In genomic region chr9:122805845-122806341, GRCm38 (mm10) we compare ENCODE assay signal across 7 mouse cellular contexts. TPM values are rescaled to one million over a fixed set of nuclear protein-coding genes. Genes with fewer than 3 reads are reported as not detected.
DNase-seq lines count a peak whose midpoint lies in the region; ATAC-seq lines count a peak whose summit lies in the region.

No protein-coding gene starts in this region.

- peak overlapping the region; percentile 58 for H3K4me3 ChIP-seq in neural tube, embryonic 11.5 days (ENCODE audit: low read depth, low read length)
- peak overlapping the region; percentile 60 for H3K4me3 ChIP-seq in forebrain, embryonic 12.5 days (replicated peaks)
- peak overlapping the region; percentile 71 for H3K4me3 ChIP-seq in liver, embryonic 12.5 days
- H3K4me3 ChIP-seq in stomach, embryonic 16.5 days (replicated peaks; ENCODE audit: low read length): peak overlapping the region; percentile 81

- H3K4me1 ChIP-seq in neural tube, embryonic 11.5 days (ENCODE audit: control insufficient read depth, insufficient read depth, low read length): 0 out of 2 replicates have a peak, but pooled peaks cover 3% of the 10 kb centered on the region
- H3K4me1 ChIP-seq in forebrain, embryonic 12.5 days: peaks cover 10% of the 10 kb centered on the region
- H3K4me1 ChIP-seq in liver, embryonic 12.5 days: peaks cover 12% of the 10 kb centered on the region
- H3K4me1 ChIP-seq in stomach, embryonic 16.5 days (ENCODE audit: control insufficient read depth, insufficient read depth, low read length): no peaks in the 10 kb centered on the region; the same call in 1 of the 2 replicates

- DNase-seq in neural tube, embryonic 11.5 days (ENCODE audit: low spot score): no peak
- no peak for DNase-seq in neural tube, embryonic 10.5 days (ENCODE audit: extremely low spot score, low spot score)
- DNase-seq in gastrocnemius, postnatal 10 days: no peak
- no peak for DNase-seq in spleen, adult 18-20 months

- no peaks in the 10 kb centered on the region for H3K9me3 ChIP-seq in neural tube, embryonic 11.5 days (ENCODE audit: control insufficient read depth, low read length)
- H3K9me3 ChIP-seq in forebrain, embryonic 12.5 days: no peaks in the 10 kb centered on the region
- H3K9me3 ChIP-seq in liver, embryonic 12.5 days (replicated peaks): no peaks in the 10 kb centered on the region
- no peaks in the 10 kb centered on the region for H3K9me3 ChIP-seq in stomach, embryonic 16.5 days (replicated peaks; ENCODE audit: control insufficient read depth, low read length)

- no peaks in the 10 kb centered on the region for H3K27me3 ChIP-seq in neural tube, embryonic 11.5 days (ENCODE audit: control insufficient read depth, insufficient read depth, low read length)
- no peaks in the 10 kb centered on the region for H3K27me3 ChIP-seq in forebrain, embryonic 12.5 days
- H3K27me3 ChIP-seq in liver, embryonic 12.5 days (replicated peaks): no peaks in the 10 kb centered on the region
- no peaks in the 10 kb centered on the region for H3K27me3 ChIP-seq in stomach, embryonic 16.5 days (ENCODE audit: control insufficient read depth, insufficient read depth, low read length)

- peak overlapping the region; percentile 79 for H3K27ac ChIP-seq in neural tube, embryonic 11.5 days (ENCODE audit: low read depth, low read length)
- peak overlapping the region; percentile 90 for H3K27ac ChIP-seq in forebrain, embryonic 12.5 days
- peak overlapping the region; percentile 83 for H3K27ac ChIP-seq in liver, embryonic 12.5 days
- H3K27ac ChIP-seq in stomach, embryonic 16.5 days (ENCODE audit: low read length): peak overlapping the region; percentile 88

- WGBS in neural tube, embryonic 11.5 days: 20% methylated on average over 10 of the region's 10 CpGs
- 13% methylated on average over 10 of the region's 10 CpGs for WGBS in forebrain, embryonic 12.5 days
- 18% methylated on average over 10 of the region's 10 CpGs for WGBS in liver, embryonic 12.5 days (ENCODE audit: insufficient replicate concordance)
- 10% methylated on average over 10 of the region's 10 CpGs for WGBS in stomach, embryonic 16.5 days

- H3K36me3 ChIP-seq in neural tube, embryonic 11.5 days (ENCODE audit: control insufficient read depth, insufficient read depth, low read length): no peaks in the 10 kb centered on the region
- H3K36me3 ChIP-seq in forebrain, embryonic 12.5 days (replicated peaks): no peaks in the 10 kb centered on the region
- no peaks in the 10 kb centered on the region for H3K36me3 ChIP-seq in liver, embryonic 12.5 days
- H3K36me3 ChIP-seq in stomach, embryonic 16.5 days (ENCODE audit: control insufficient read depth, insufficient read depth, low read length): no peaks in the 10 kb centered on the region

- peak overlapping the region; percentile 80 for H3K4me2 ChIP-seq in neural tube, embryonic 11.5 days (ENCODE audit: low read depth)
- peak overlapping the region; percentile 91 for H3K4me2 ChIP-seq in forebrain, embryonic 12.5 days
- H3K4me2 ChIP-seq in liver, embryonic 12.5 days: peak overlapping the region; percentile 89
- H3K4me2 ChIP-seq in stomach, embryonic 16.5 days (ENCODE audit: low read depth, low read length): peak overlapping the region; percentile 93

- H3K9ac ChIP-seq in neural tube, embryonic 11.5 days (ENCODE audit: low read length): peak overlapping the region; percentile 71
- H3K9ac ChIP-seq in forebrain, embryonic 12.5 days: peak overlapping the region; percentile 79
- peak overlapping the region; percentile 80 for H3K9ac ChIP-seq in liver, embryonic 12.5 days
- H3K9ac ChIP-seq in stomach, embryonic 16.5 days (ENCODE audit: low read length): peak overlapping the region; percentile 86

- no peak for ATAC-seq in neural tube, embryonic 11.5 days (ENCODE audit: insufficient read depth, low FRiP score, low TSS enrichment)
- ATAC-seq in forebrain, embryonic 12.5 days (ENCODE audit: low FRiP score): no peak
- no peak for ATAC-seq in liver, embryonic 12.5 days
- no peak for ATAC-seq in stomach, embryonic 16.5 days (ENCODE audit: insufficient read depth, low FRiP score)

RNA-seq across cellular contexts. Expression of gene Tcaim, which starts 0.6 kb away (rescaled TPM):
- 6.1 and 7.0 TPM in 2 replicates for polyA plus RNA-seq in neural tube, embryonic 11.5 days (2014; fragmentation: Nextera tagmentation; extraction: Ambion mirVana)
- polyA plus RNA-seq in forebrain, embryonic 12.5 days (2016; fragmentation: Nextera tagmentation; extraction: Ambion mirVana): 7.4 and 7.7 TPM in 2 replicates
- polyA plus RNA-seq in liver, embryonic 12.5 days (2016; fragmentation: Nextera tagmentation; extraction: Ambion mirVana): 2.8 and 3.0 TPM in 2 replicates
- polyA plus RNA-seq in stomach, embryonic 16.5 days (2015; fragmentation: Nextera tagmentation; extraction: Ambion mirVana): 6.0 and 7.0 TPM in 2 replicates
- total RNA-seq in gastrocnemius, postnatal 10 days (2021): 10 to 100 TPM; 21.9 to 25.0 TPM

RNA-seq across cellular contexts. Expression of gene Gm35549, which starts 37.9 kb away (rescaled TPM):
- polyA plus RNA-seq in neural tube, embryonic 11.5 days (2014; fragmentation: Nextera tagmentation; extraction: Ambion mirVana): 0.40 TPM in 1 of 2 replicates, not detected in the other
- polyA plus RNA-seq in forebrain, embryonic 12.5 days (2016; fragmentation: Nextera tagmentation; extraction: Ambion mirVana): 0.34 TPM in 1 of 2 replicates, not detected in the other
- polyA plus RNA-seq in liver, embryonic 12.5 days (2016; fragmentation: Nextera tagmentation; extraction: Ambion mirVana): 0.21 TPM in 1 of 2 replicates, not detected in the other
- polyA plus RNA-seq in stomach, embryonic 16.5 days (2015; fragmentation: Nextera tagmentation; extraction: Ambion mirVana): 0.77 TPM in 1 of 2 replicates, not detected in the other
- not detected for total RNA-seq in gastrocnemius, postnatal 10 days (2021)

RNA-seq across cellular contexts. Expression of gene Topaz1, which starts 58.7 kb away (rescaled TPM):
- polyA plus RNA-seq in neural tube, embryonic 11.5 days (2014; fragmentation: Nextera tagmentation; extraction: Ambion mirVana): not detected in 2 replicates
- polyA plus RNA-seq in forebrain, embryonic 12.5 days (2016; fragmentation: Nextera tagmentation; extraction: Ambion mirVana): not detected in 2 replicates
- polyA plus RNA-seq in liver, embryonic 12.5 days (2016; fragmentation: Nextera tagmentation; extraction: Ambion mirVana): not detected in 2 replicates
- 0.04 TPM in 1 of 2 replicates, not detected in the other for polyA plus RNA-seq in stomach, embryonic 16.5 days (2015; fragmentation: Nextera tagmentation; extraction: Ambion mirVana)
- not detected for total RNA-seq in gastrocnemius, postnatal 10 days (2021)

RNA-seq across cellular contexts. Expression of gene Zfp445, which starts 59.9 kb away (rescaled TPM):
- polyA plus RNA-seq in neural tube, embryonic 11.5 days (2014; fragmentation: Nextera tagmentation; extraction: Ambion mirVana): 80.2 and 88.1 TPM in 2 replicates
- 121 and 122 TPM in 2 replicates for polyA plus RNA-seq in forebrain, embryonic 12.5 days (2016; fragmentation: Nextera tagmentation; extraction: Ambion mirVana)
- polyA plus RNA-seq in liver, embryonic 12.5 days (2016; fragmentation: Nextera tagmentation; extraction: Ambion mirVana): 32.7 and 32.9 TPM in 2 replicates
- 70.9 and 79.6 TPM in 2 replicates for polyA plus RNA-seq in stomach, embryonic 16.5 days (2015; fragmentation: Nextera tagmentation; extraction: Ambion mirVana)
- 10 to 100 TPM; 46.6 to 60.7 TPM for total RNA-seq in gastrocnemius, postnatal 10 days (2021)
